Mouse (Mus musculus): ENCODE results near the gene Abcc2. TPM values are rescaled to one million over a fixed set of nuclear protein-coding genes. Genes with fewer than 3 reads are reported as not detected.

Abcc2 gene
- polyA plus RNA-seq, 1 experiment = 0.75 TPM

- no peak for TF ChIP-seq CTCF (IDR thresholded peaks at IDR 0.05; ENCODE audit: control insufficient read depth, insufficient read depth, low read length)
- TF ChIP-seq POLR2A (IDR thresholded peaks at IDR 0.05; ENCODE audit: borderline replicate concordance, control insufficient read depth, low read depth, low read length) = no peak
- Histone ChIP-seq H3K4me3 (replicated peaks; ENCODE audit: control insufficient read depth, low read depth, low read length) (no peak overlapping the region), H3K27ac (ENCODE audit: control insufficient read depth, insufficient read depth, low read depth, low read length, poor library complexity) (no peak overlapping the region), H3K4me1 (ENCODE audit: control insufficient read depth, insufficient read depth, low read length) (no peaks in the 10 kb centered on the region; the same call in none of the 2 replicates)
- 71% methylated on average over 2 of the region's 2 CpGs for WGBS
Measured at GRCm38 (mm10) chr19:43754237-43754636, 27.8 kb upstream of the Abcc2 start.

GRCm38 (mm10) chr19:43754872-43755271 lies 27.1 kb upstream of the Abcc2 start:
- Histone ChIP-seq H3K4me1 (ENCODE audit: control insufficient read depth, insufficient read depth, low read length) (no peaks in the 10 kb centered on the region; the same call in none of the 2 replicates), H3K27ac (ENCODE audit: control insufficient read depth, insufficient read depth, low read depth, low read length, poor library complexity) (no peak overlapping the region), H3K4me3 (replicated peaks; ENCODE audit: control insufficient read depth, low read depth, low read length) (no peak overlapping the region)
- TF ChIP-seq POLR2A (IDR thresholded peaks at IDR 0.05; ENCODE audit: borderline replicate concordance, control insufficient read depth, low read depth, low read length) = no peak
- WGBS = 75% methylated on average over 2 of the region's 2 CpGs

GRCm38 (mm10) chr19:43760504-43760903 lies 21.5 kb upstream of the Abcc2 start:
- no peaks in the 10 kb centered on the region for H3K4me1 ChIP-seq (ENCODE audit: control insufficient read depth, insufficient read depth, low read length)
- no peak overlapping the region for H3K27ac ChIP-seq (ENCODE audit: control insufficient read depth, insufficient read depth, low read depth, low read length, poor library complexity)
- no peak overlapping the region for H3K4me3 ChIP-seq (replicated peaks; ENCODE audit: control insufficient read depth, low read depth, low read length)
- TF ChIP-seq CTCF (IDR thresholded peaks at IDR 0.05; ENCODE audit: control insufficient read depth, insufficient read depth, low read length) (peak; percentile 46), POLR2A (IDR thresholded peaks at IDR 0.05; ENCODE audit: borderline replicate concordance, control insufficient read depth, low read depth, low read length) (no peak)
- WGBS = 21% methylated on average over 6 of the region's 6 CpGs

- TF ChIP-seq POLR2A (IDR thresholded peaks at IDR 0.05; ENCODE audit: borderline replicate concordance, control insufficient read depth, low read depth, low read length) (no peak), CTCF (IDR thresholded peaks at IDR 0.05; ENCODE audit: control insufficient read depth, insufficient read depth, low read length) (no peak)
- Histone ChIP-seq H3K4me3 (replicated peaks; ENCODE audit: control insufficient read depth, low read depth, low read length) (no peak overlapping the region), H3K4me1 (ENCODE audit: control insufficient read depth, insufficient read depth, low read length) (no peaks in the 10 kb centered on the region), H3K27ac (ENCODE audit: control insufficient read depth, insufficient read depth, low read depth, low read length, poor library complexity) (no peak overlapping the region)
Measured at GRCm38 (mm10) chr19:43761543-43762256, 20.3 kb upstream of the Abcc2 start.

- no peak overlapping the region for H3K27ac ChIP-seq (ENCODE audit: control insufficient read depth, insufficient read depth, low read depth, low read length, poor library complexity)
- no peaks in the 10 kb centered on the region for H3K4me1 ChIP-seq (ENCODE audit: control insufficient read depth, insufficient read depth, low read length)
- 88% methylated on average over 2 of the region's 2 CpGs for WGBS
- TF ChIP-seq POLR2A (IDR thresholded peaks at IDR 0.05; ENCODE audit: borderline replicate concordance, control insufficient read depth, low read depth, low read length) (no peak), CTCF (IDR thresholded peaks at IDR 0.05; ENCODE audit: control insufficient read depth, insufficient read depth, low read length) (no peak)
- H3K4me3 ChIP-seq (replicated peaks; ENCODE audit: control insufficient read depth, low read depth, low read length) = no peak overlapping the region
Measured at GRCm38 (mm10) chr19:43762410-43762809, 19.6 kb upstream of the Abcc2 start.

- Histone ChIP-seq H3K4me3 (replicated peaks; ENCODE audit: control insufficient read depth, low read depth, low read length) (no peak overlapping the region), H3K4me1 (ENCODE audit: control insufficient read depth, insufficient read depth, low read length) (no peaks in the 10 kb centered on the region; the same call in 1 of the 2 replicates), H3K27ac (ENCODE audit: control insufficient read depth, insufficient read depth, low read depth, low read length, poor library complexity) (no peak overlapping the region)
- TF ChIP-seq CTCF (IDR thresholded peaks at IDR 0.05; ENCODE audit: control insufficient read depth, insufficient read depth, low read length) (no peak), POLR2A (IDR thresholded peaks at IDR 0.05; ENCODE audit: borderline replicate concordance, control insufficient read depth, low read depth, low read length) (no peak)
- 81% methylated on average over 5 of the region's 5 CpGs for WGBS
Measured at GRCm38 (mm10) chr19:43766451-43766850, 15.5 kb upstream of the Abcc2 start.

GRCm38 (mm10) chr19:43767549-43768322 lies 14.3 kb upstream of the Abcc2 start:
- WGBS = 83% methylated on average over 9 of the region's 9 CpGs
- H3K27ac ChIP-seq (ENCODE audit: control insufficient read depth, insufficient read depth, low read depth, low read length, poor library complexity) = no peak overlapping the region
- no peak overlapping the region for H3K4me3 ChIP-seq (replicated peaks; ENCODE audit: control insufficient read depth, low read depth, low read length)
- TF ChIP-seq CTCF (IDR thresholded peaks at IDR 0.05; ENCODE audit: control insufficient read depth, insufficient read depth, low read length) (no peak), POLR2A (IDR thresholded peaks at IDR 0.05; ENCODE audit: borderline replicate concordance, control insufficient read depth, low read depth, low read length) (no peak)
- no peaks in the 10 kb centered on the region; the same call in 1 of the 2 replicates for H3K4me1 ChIP-seq (ENCODE audit: control insufficient read depth, insufficient read depth, low read length)

GRCm38 (mm10) chr19:43769366-43769960 lies 12.5 kb upstream of the Abcc2 start:
- WGBS = 81% methylated on average over 5 of the region's 5 CpGs
- Histone ChIP-seq H3K4me1 (ENCODE audit: control insufficient read depth, insufficient read depth, low read length) (no peaks in the 10 kb centered on the region; the same call in 1 of the 2 replicates), H3K4me3 (replicated peaks; ENCODE audit: control insufficient read depth, low read depth, low read length) (no peak overlapping the region), H3K27ac (ENCODE audit: control insufficient read depth, insufficient read depth, low read depth, low read length, poor library complexity) (no peak overlapping the region)
- TF ChIP-seq CTCF (IDR thresholded peaks at IDR 0.05; ENCODE audit: control insufficient read depth, insufficient read depth, low read length) (no peak), POLR2A (IDR thresholded peaks at IDR 0.05; ENCODE audit: borderline replicate concordance, control insufficient read depth, low read depth, low read length) (no peak)

Measured in bone marrow, adult 2 months (tissue).